Mouse (Mus musculus) brain, embryonic 14.5 days (tissue): ENCODE results near the gene Lmf1.

Experiments used
- CTCF ChIP-seq: fragments of 200-500 bp; IDR thresholded peaks from 2 replicates; pipeline ENCODE4 v1.5.1; 2012; ENCODE audit warnings: inconsistent platforms, mild to moderate bottlenecking, moderate library complexity, borderline replicate concordance; ENCODE audit not compliant: insufficient read depth, insufficient read length; ENCODE audit errors: extremely low read depth
- POLR2A ChIP-seq: fragments of 200-500 bp; IDR thresholded peaks from 2 replicates; pipeline ENCODE4 v1.6.1; 2012; ENCODE audit warnings: mild to moderate bottlenecking, inconsistent platforms, borderline replicate concordance; ENCODE audit not compliant: poor library complexity, insufficient read depth, insufficient read length, severe bottlenecking; ENCODE audit errors: extremely low read depth

DNA sequence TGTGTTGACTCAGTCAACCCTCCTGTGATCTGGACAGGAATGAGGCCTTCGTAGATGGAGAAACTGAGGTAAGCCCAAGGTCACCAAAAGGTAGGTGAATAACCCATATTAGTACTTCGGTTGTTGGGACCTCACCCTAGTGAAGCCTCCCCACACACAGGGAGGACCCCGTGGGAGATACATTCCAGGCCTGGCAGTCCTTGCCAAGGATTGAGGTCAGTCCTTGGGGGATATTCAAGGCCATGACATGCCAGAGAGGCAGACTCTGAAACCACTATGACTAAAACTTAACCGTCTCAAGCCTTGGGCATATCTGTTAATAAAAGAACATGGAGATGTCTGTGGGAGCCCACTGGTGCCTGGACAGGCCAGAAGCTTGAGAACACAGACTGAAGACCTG is 37.1 kb upstream of the Lmf1 start:
- TF ChIP-seq CTCF, result no peak
- TF ChIP-seq POLR2A, result no peak
